Mouse (Mus musculus) myocyte (in vitro differentiated cells): ENCODE results near the gene Ifit3b.

Experiments used
- E2F4 ChIP-seq: IDR thresholded peaks from one replicate; pipeline ENCODE4 v1.6.1; 2011; ENCODE audit warnings: mild to moderate bottlenecking, control low read depth, moderate library complexity; ENCODE audit not compliant: insufficient read depth
- MAX ChIP-seq: IDR thresholded peaks from one replicate; pipeline ENCODE4 v1.6.1; 2011; ENCODE audit warnings: low read depth, mild to moderate bottlenecking, control low read depth
- POLR2A ChIP-seq: IDR thresholded peaks from one replicate; pipeline ENCODE4 v1.6.1; 2011; ENCODE audit warnings: low read depth, mild to moderate bottlenecking, control low read depth, moderate library complexity; ENCODE audit not compliant: insufficient read length
- POLR2AphosphoS2 ChIP-seq: IDR thresholded peaks from one replicate; pipeline ENCODE4 v1.6.1; 2011; ENCODE audit warnings: low read depth, control low read depth; ENCODE audit not compliant: insufficient read length
- SRF ChIP-seq: IDR thresholded peaks from one replicate; pipeline ENCODE4 v1.6.1; 2011; ENCODE audit warnings: low read depth; ENCODE audit not compliant: control insufficient read depth, insufficient read length
- TCF12 ChIP-seq: IDR thresholded peaks from one replicate; pipeline ENCODE4 v1.6.1; 2011; ENCODE audit warnings: mild to moderate bottlenecking, control low read depth; ENCODE audit not compliant: poor library complexity, insufficient read depth, severe bottlenecking
- USF1 ChIP-seq: IDR thresholded peaks from one replicate; pipeline ENCODE4 v1.6.1; 2011; ENCODE audit warnings: low read depth, mild to moderate bottlenecking, control low read depth, moderate library complexity

DNA sequence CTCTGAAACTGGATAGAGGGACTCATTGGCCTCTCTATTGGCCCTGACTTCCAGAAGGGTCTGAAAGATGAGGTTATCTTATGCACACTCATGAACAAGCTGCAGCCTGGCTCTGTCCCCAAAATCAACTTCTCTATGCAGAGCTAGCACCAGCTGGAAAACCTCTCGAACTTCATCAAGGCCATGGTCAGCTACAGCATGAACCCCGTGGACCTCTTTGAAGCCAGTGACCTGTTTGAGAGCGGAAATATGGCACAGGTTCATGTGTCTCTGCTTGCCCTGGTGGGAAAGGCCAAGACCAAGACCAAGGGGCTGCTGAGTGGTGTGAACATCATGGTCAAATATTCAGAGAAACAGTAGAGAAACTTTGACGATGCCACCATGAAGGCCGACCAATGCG lies 16.0 kb downstream of the Ifit3b start:
- TF ChIP-seq MAX, result no peak
- no peak for TF ChIP-seq POLR2A
- TF ChIP-seq E2F4, result no peak
- TF ChIP-seq SRF, result no peak
- TF ChIP-seq TCF12, result no peak
- no peak for TF ChIP-seq POLR2AphosphoS2
- TF ChIP-seq USF1, result no peak
